Mouse (Mus musculus): ENCODE measurements around the gene Ypel5. TPM values are rescaled to one million over a fixed set of nuclear protein-coding genes. Genes with fewer than 3 reads are reported as not detected.

Gene Ypel5
- polyA plus RNA-seq, 1 experiment from 2014 or later, result 26.7 TPM

DNA sequence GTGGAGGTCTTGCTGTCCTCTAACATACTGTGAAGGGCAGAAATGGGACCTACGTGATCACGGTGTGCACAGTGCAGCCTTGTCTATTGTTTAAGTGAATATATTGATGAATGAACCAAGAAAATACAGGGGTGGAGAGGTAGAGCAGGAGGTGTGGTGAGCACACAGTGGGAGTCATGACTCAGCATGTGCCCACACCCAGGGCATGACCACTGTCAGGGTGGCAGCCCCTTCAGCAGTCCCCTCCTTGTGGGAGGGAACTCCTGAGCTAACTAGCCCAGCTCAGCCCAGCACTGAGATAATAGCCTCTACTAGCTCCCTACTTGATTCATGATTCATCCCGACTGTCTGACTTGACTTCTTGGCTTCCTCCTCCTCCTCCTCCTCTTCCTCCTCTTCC, 62.5 kb downstream of the Ypel5 start:
- WGBS, result 80% methylated on average over 3 of the region's 3 CpGs

More for the DNA sequence above, 62.5 kb downstream of the Ypel5 start:
- Histone ChIP-seq H3K4me3 (no peak overlapping the region), H3K36me3 (no peaks in the 10 kb centered on the region), H3K4me1 (0 out of 2 replicates have a peak, but pooled peaks cover 4% of the 10 kb centered on the region), H3K9me3 (replicated peaks) (no peaks in the 10 kb centered on the region), H3K27me3 (ENCODE audit: low read depth, poor library complexity, severe bottlenecking) (no peaks in the 10 kb centered on the region), H3K27ac (no peak overlapping the region)
- peak; percentile 27 for DNase-seq (ENCODE audit: low spot score)

Other genes starting within 250 kb of the Ypel5 start
- gene Alk, start 231.8 kb upstream of the Ypel5 start, polyA plus RNA-seq (2016; fragmentation: Nextera tagmentation; extraction: Ambion mirVana), result 0.04 TPM in 1 of 2 replicates, not detected in the other
- gene Lbh, start 81.9 kb downstream of the Ypel5 start, polyA plus RNA-seq (2016; fragmentation: Nextera tagmentation; extraction: Ambion mirVana), result 1.9 and 2.0 TPM in 2 replicates